Mouse (Mus musculus): ENCODE data around the gene Umod.

Gene Umod

GRCm38 (mm10) chr7:119479256-119479655 is at the start of gene Umod:
Gene Umod, minus strand, starts transcription at chr7:119479282.
- peak; percentile 91 for DNase-seq

- DNase-seq = no peak
These were observed 49.5 kb upstream of the Umod start for GRCm38 (mm10) chr7:119528617-119529016.

- DNase-seq = no peak
These were observed 48.5 kb upstream of the Umod start for GRCm38 (mm10) chr7:119527548-119527947.

- no peak for DNase-seq
These were observed 48.1 kb upstream of the Umod start for GRCm38 (mm10) chr7:119527135-119527534.

- no peak for DNase-seq
These were observed 47.4 kb upstream of the Umod start for GRCm38 (mm10) chr7:119526486-119526885.

GRCm38 (mm10) chr7:119525881-119526281 is 46.8 kb upstream of the Umod start:
- peak; percentile 85 for DNase-seq

GRCm38 (mm10) chr7:119523389-119523788 is 44.3 kb upstream of the Umod start, which contains the start of gene Pdilt:
Gene Pdilt, minus strand, starts transcription at chr7:119523489.
- DNase-seq = no peak

- peak; percentile 87 for DNase-seq
These were observed 43.3 kb upstream of the Umod start for GRCm38 (mm10) chr7:119522385-119522784.

- peak; percentile 93 for DNase-seq
These were observed 42.7 kb upstream of the Umod start for GRCm38 (mm10) chr7:119521816-119522215.

- DNase-seq = peak; percentile 86
These were observed 40.6 kb upstream of the Umod start for GRCm38 (mm10) chr7:119519654-119520053.

GRCm38 (mm10) chr7:119519163-119519562 is 40.1 kb upstream of the Umod start, which contains the start of gene Acsm5:
Gene Acsm5, plus strand, starts transcription at chr7:119519463.
- DNase-seq = no peak

GRCm38 (mm10) chr7:119516272-119516558 is 37.1 kb upstream of the Umod start:
- DNase-seq = no peak

- peak; percentile 48 for DNase-seq
These were observed 36.6 kb upstream of the Umod start for GRCm38 (mm10) chr7:119515492-119516271.

GRCm38 (mm10) chr7:119513056-119513455 is 34.0 kb upstream of the Umod start:
- peak; percentile 85 for DNase-seq

GRCm38 (mm10) chr7:119511143-119511542 is 32.1 kb upstream of the Umod start:
- peak; percentile 98 for DNase-seq

GRCm38 (mm10) chr7:119490041-119490780 is 11.1 kb upstream of the Umod start:
- DNase-seq = peak; percentile 71

- DNase-seq = no peak
These were observed 7.6 kb upstream of the Umod start for GRCm38 (mm10) chr7:119486683-119487082.

GRCm38 (mm10) chr7:119484154-119484553 is 5.1 kb upstream of the Umod start:
- DNase-seq = peak; percentile 74

GRCm38 (mm10) chr7:119476500-119477389 is 2.3 kb downstream of the Umod start:
- DNase-seq = peak; percentile 67

- DNase-seq = no peak
These were observed 19.9 kb downstream of the Umod start, which contains the start of gene Gp2 for GRCm38 (mm10) chr7:119459185-119459584. Gene Gp2, minus strand, starts transcription at chr7:119459285.

GRCm38 (mm10) chr7:119454192-119454591 is 24.9 kb downstream of the Umod start:
- DNase-seq = no peak

- DNase-seq = no peak
These were observed 35.2 kb downstream of the Umod start for GRCm38 (mm10) chr7:119443849-119444248.

GRCm38 (mm10) chr7:119441938-119442337 is 37.1 kb downstream of the Umod start:
- DNase-seq = no peak

Measured in kidney, adult 11 months (tissue).